Mouse (Mus musculus) 3134 (cell line): ENCODE data around the gene Ogdhl.
A peak's percentile ranks its signal among the peaks of the same experiment; 100 is the strongest.
"Not testable (repeated sequence)": the region's sequence is repeated elsewhere in the genome, so short reads cannot be mapped to it uniquely, and the experiment has no call there.

Experiments
- DNase-seq: peaks from one replicate; pipeline ENCODE4 v3.0.0-alpha.2; 2011; ENCODE audit warnings: low spot score; ENCODE audit not compliant: insufficient read length; ENCODE audit errors: extremely low read depth

Ogdhl gene

GRCm38 (mm10) chr14:32321732-32322685, at the start of gene Ogdhl:
Gene Ogdhl, plus strand, starts transcription at chr14:32322019.
- no peak for DNase-seq

GRCm38 (mm10) chr14:32301622-32302021, 20.2 kb upstream of the Ogdhl start:
- DNase-seq, result no peak

- DNase-seq, result no peak
These were observed 19.4 kb upstream of the Ogdhl start for GRCm38 (mm10) chr14:32302423-32302822.

GRCm38 (mm10) chr14:32304921-32305320, 16.9 kb upstream of the Ogdhl start:
- DNase-seq, result peak; percentile 68

GRCm38 (mm10) chr14:32309876-32310275, 11.9 kb upstream of the Ogdhl start:
- peak; percentile 24 for DNase-seq

- DNase-seq, result no peak
These were observed 10.3 kb upstream of the Ogdhl start for GRCm38 (mm10) chr14:32311381-32312035.

GRCm38 (mm10) chr14:32317822-32318221, 4.0 kb upstream of the Ogdhl start:
- DNase-seq, result peak; percentile 59

- no peak for DNase-seq
These were observed 1.4 kb downstream of the Ogdhl start for GRCm38 (mm10) chr14:32323221-32323620.

GRCm38 (mm10) chr14:32327366-32327765, 5.5 kb downstream of the Ogdhl start:
- DNase-seq, result no peak

GRCm38 (mm10) chr14:32332515-32333445, 11.0 kb downstream of the Ogdhl start:
- no peak for DNase-seq

- DNase-seq, result no peak
These were observed 14.2 kb downstream of the Ogdhl start for GRCm38 (mm10) chr14:32336021-32336420.

- DNase-seq, result no peak
These were observed 14.7 kb downstream of the Ogdhl start for GRCm38 (mm10) chr14:32336547-32336946.

- DNase-seq, result no peak
These were observed 20.0 kb downstream of the Ogdhl start for GRCm38 (mm10) chr14:32341823-32342222.

- DNase-seq, result no peak
These were observed 22.4 kb downstream of the Ogdhl start for GRCm38 (mm10) chr14:32344176-32344575.

- DNase-seq, result no peak
These were observed 22.9 kb downstream of the Ogdhl start for GRCm38 (mm10) chr14:32344694-32345093.

- DNase-seq, result no peak
These were observed 25.5 kb downstream of the Ogdhl start for GRCm38 (mm10) chr14:32347307-32347706.

- not testable (repeated sequence) for DNase-seq
These were observed 29.5 kb downstream of the Ogdhl start for GRCm38 (mm10) chr14:32351181-32351920.

- no peak for DNase-seq
These were observed 42.5 kb downstream of the Ogdhl start for GRCm38 (mm10) chr14:32364359-32364758.

GRCm38 (mm10) chr14:32369756-32370155, 47.9 kb downstream of the Ogdhl start:
- no peak for DNase-seq

GRCm38 (mm10) chr14:32372510-32372909, 50.7 kb downstream of the Ogdhl start:
- no peak for DNase-seq
